Mouse (Mus musculus) stomach, postnatal 0 days (tissue): Measurements from ENCODE around the gene Tsr1.

Experiments used
- CTCF ChIP-seq: IDR thresholded peaks from 2 replicates; pipeline ENCODE4 v1.5.1; 2016; ENCODE audit warnings: antibody characterized with exemption, low read depth, mild to moderate bottlenecking, moderate library complexity
- EP300 ChIP-seq: optimal IDR thresholded peaks from 2 replicates; pipeline ENCODE3; 2016; ENCODE audit warnings: antibody characterized with exemption

DNA sequence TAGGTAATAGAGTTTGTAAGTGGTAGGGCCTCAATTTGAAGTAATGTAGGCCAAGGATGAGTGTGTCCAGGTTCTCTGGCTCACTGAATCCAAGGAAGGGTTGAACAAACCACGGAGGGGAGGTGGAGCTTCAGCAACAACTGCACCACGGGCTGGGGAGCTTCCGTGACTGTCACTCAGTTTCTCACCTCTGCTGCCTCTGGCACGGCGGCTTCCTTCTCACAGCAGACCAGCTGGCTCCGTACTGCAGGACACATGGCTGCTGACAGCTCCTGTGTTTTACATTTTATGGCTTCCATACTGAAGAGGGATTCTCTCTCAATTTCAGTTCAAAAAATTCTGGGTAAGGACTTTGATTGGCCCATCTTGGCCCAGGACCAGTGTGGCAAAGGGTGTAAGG lies 21.4 kb downstream of the Tsr1 start:
- TF ChIP-seq CTCF (no peak), EP300 (no peak)
